ENCODE assay signal across 26 mouse cellular contexts in the genomic region with DNA sequence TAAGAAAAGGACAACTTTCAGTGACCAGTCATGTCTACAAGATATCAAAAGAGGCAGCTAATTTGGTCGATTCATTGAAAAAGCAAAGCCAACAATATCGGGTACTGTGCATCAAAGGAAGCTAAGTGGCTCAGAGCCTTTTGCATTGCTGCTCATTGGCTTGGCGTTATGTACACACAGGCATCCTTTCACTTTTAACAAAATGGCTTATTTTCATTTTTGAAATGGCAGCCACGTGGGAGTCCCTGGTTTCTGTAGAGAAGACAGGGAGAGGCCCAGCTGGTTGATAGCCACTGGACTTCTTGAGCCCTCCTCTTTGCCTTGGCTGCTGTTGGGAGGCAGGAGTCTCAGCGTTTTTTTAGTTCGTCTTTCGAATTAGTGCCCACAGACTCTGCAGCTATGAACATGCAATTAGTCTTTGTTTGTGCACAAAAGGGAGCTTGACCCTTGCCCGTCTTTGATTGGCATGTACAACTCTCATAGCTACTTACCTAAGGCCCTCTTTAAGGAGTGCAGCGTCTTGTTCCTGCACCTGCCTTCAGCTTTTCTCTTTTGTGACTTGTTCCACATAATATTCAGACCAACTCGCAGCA. TPM values are rescaled to one million over a fixed set of nuclear protein-coding genes. Genes with fewer than 3 reads are reported as not detected.
DNase-seq lines count a peak whose midpoint lies in the region; ATAC-seq and TF ChIP-seq lines count a peak whose summit lies in the region.
"Had no signal": no experiment of that assay in that cellular context is flagged by ENCODE, and none has a peak within 500 bp of the region (broad histone marks: within the 10 kb centered on the region; RNA-seq: fewer than 3 reads in every experiment).

No protein-coding gene starts in this region.

- no peaks in the 10 kb centered on the region for H3K4me1 ChIP-seq in embryonic facial prominence, embryonic 10.5 days
- H3K4me1 ChIP-seq in forebrain, embryonic 14.5 days (ENCODE audit: control insufficient read depth, insufficient read depth, low read length): no peaks in the 10 kb centered on the region
- no peaks in the 10 kb centered on the region for H3K4me1 ChIP-seq in liver, postnatal 0 days (ENCODE audit: insufficient read depth)
- H3K4me1 ChIP-seq: limb, embryonic 13.5 days; liver, embryonic 12.5 days; midbrain, embryonic 15.5 days; neural tube, embryonic 13.5 days had no signal

- no peak for TF ChIP-seq CTCF in liver, postnatal 0 days (IDR thresholded peaks at IDR 0.05; ENCODE audit: low read depth)

- no peak overlapping the region for H3K27ac ChIP-seq in embryonic facial prominence, embryonic 10.5 days (replicated peaks)
- H3K27ac ChIP-seq in forebrain, embryonic 14.5 days (ENCODE audit: low read depth, low read length): no peak overlapping the region
- no peak overlapping the region for H3K27ac ChIP-seq in liver, postnatal 0 days (ENCODE audit: low read depth)
- H3K27ac ChIP-seq: gastrocnemius, adult 2 months; hindbrain, postnatal 0 days; layer of hippocampus, adult 2 months; limb, embryonic 13.5 days; liver, embryonic 12.5 days; midbrain, embryonic 15.5 days; neural tube, embryonic 13.5 days had no signal

- intact Hi-C loops in heart, postnatal 10 days (cut with DNase I): no loop called here

- H3K9me3 ChIP-seq in embryonic facial prominence, embryonic 10.5 days: no peaks in the 10 kb centered on the region
- no peaks in the 10 kb centered on the region for H3K9me3 ChIP-seq in forebrain, embryonic 14.5 days (replicated peaks; ENCODE audit: control insufficient read depth, low read length)
- no peaks in the 10 kb centered on the region for H3K9me3 ChIP-seq in liver, postnatal 0 days (ENCODE audit: low read length)
- H3K9me3 ChIP-seq: limb, embryonic 13.5 days; liver, embryonic 12.5 days; midbrain, embryonic 15.5 days; neural tube, embryonic 13.5 days had no signal

- H3K36me3 ChIP-seq in embryonic facial prominence, embryonic 10.5 days (replicated peaks): no peaks in the 10 kb centered on the region
- no peaks in the 10 kb centered on the region for H3K36me3 ChIP-seq in forebrain, embryonic 14.5 days (ENCODE audit: control insufficient read depth, insufficient read depth, low read length)
- H3K36me3 ChIP-seq in liver, postnatal 0 days (replicated peaks; ENCODE audit: insufficient read depth, low read length): no peaks in the 10 kb centered on the region
- H3K36me3 ChIP-seq: limb, embryonic 13.5 days; liver, embryonic 12.5 days; midbrain, embryonic 15.5 days; neural tube, embryonic 13.5 days had no signal

- WGBS in embryonic facial prominence, embryonic 10.5 days: 51% methylated on average over 10 of the region's 10 CpGs
- WGBS in forebrain, embryonic 14.5 days: 34% methylated on average over 10 of the region's 10 CpGs
- WGBS in liver, postnatal 0 days (ENCODE audit: insufficient replicate concordance): 59% methylated on average over 10 of the region's 10 CpGs

- H3K9ac ChIP-seq in forebrain, embryonic 14.5 days (ENCODE audit: low read length): no peak overlapping the region
- H3K9ac ChIP-seq in liver, postnatal 0 days (replicated peaks): no peak overlapping the region
- H3K9ac ChIP-seq: limb, embryonic 13.5 days; liver, embryonic 12.5 days; lung, embryonic 14.5 days; midbrain, embryonic 15.5 days; neural tube, embryonic 13.5 days had no signal

- no peak for TF ChIP-seq EP300 in liver, postnatal 0 days (IDR thresholded peaks at IDR 0.05; ENCODE audit: low read depth)

- H3K4me2 ChIP-seq in forebrain, embryonic 14.5 days (ENCODE audit: low read length): peak overlapping the region; percentile 20; the same call in 1 of the 2 replicates
- no peak overlapping the region for H3K4me2 ChIP-seq in liver, postnatal 0 days (ENCODE audit: low read depth, low read length)
- H3K4me2 ChIP-seq: limb, embryonic 13.5 days; liver, embryonic 12.5 days; lung, embryonic 14.5 days; midbrain, embryonic 15.5 days; neural tube, embryonic 13.5 days had no signal

- H3K27me3 ChIP-seq in embryonic facial prominence, embryonic 10.5 days (replicated peaks; ENCODE audit: low read depth, poor library complexity, severe bottlenecking): no peaks in the 10 kb centered on the region
- no peaks in the 10 kb centered on the region for H3K27me3 ChIP-seq in forebrain, embryonic 14.5 days (replicated peaks; ENCODE audit: control insufficient read depth, insufficient read depth, low read length)
- no peaks in the 10 kb centered on the region for H3K27me3 ChIP-seq in liver, postnatal 0 days (ENCODE audit: insufficient read depth, low read length)
- H3K27me3 ChIP-seq: limb, embryonic 13.5 days; liver, embryonic 12.5 days; midbrain, embryonic 15.5 days; neural tube, embryonic 13.5 days had no signal

- DNase-seq in layer of hippocampus, postnatal 10 days (ENCODE audit: low spot score in 2 of 2): peak; percentile 2 to 9
- no peak for DNase-seq in layer of hippocampus, adult 9-11 months
- DNase-seq in embryonic facial prominence, embryonic 10.5 days (ENCODE audit: low spot score): peak; percentile 9
- DNase-seq in forebrain, embryonic 14.5 days (ENCODE audit: low spot score): peak; percentile 27
- no peak for DNase-seq in adrenal gland, postnatal 25 days
- no peak for DNase-seq in heart, postnatal 10 days
- DNase-seq in liver, postnatal 0 days: no peak
- DNase-seq: adrenal gland, adult 2 months; cerebellum, adult 8-10 months; cerebellum, postnatal 36 days; gastrocnemius, adult 2 months; kidney, adult 9 months; kidney, postnatal 25 days; lung, embryonic 14.5 days; right cerebral cortex, adult 18-20 months; thymus, adult 18-20 months; thymus, postnatal 36 days had no signal

- ATAC-seq in forebrain, embryonic 14.5 days: peak; percentile 54
- no peak for ATAC-seq in liver, postnatal 0 days
- ATAC-seq: hindbrain, postnatal 0 days; intestine, embryonic 16.5 days; liver, embryonic 12.5 days; midbrain, embryonic 15.5 days; Patski had no signal

- no peak overlapping the region for H3K4me3 ChIP-seq in embryonic facial prominence, embryonic 10.5 days
- H3K4me3 ChIP-seq in forebrain, embryonic 14.5 days (ENCODE audit: low read depth, low read length): no peak overlapping the region
- no peak overlapping the region for H3K4me3 ChIP-seq in liver, postnatal 0 days (ENCODE audit: low read depth, low read length)
- H3K4me3 ChIP-seq: gastrocnemius, adult 2 months; layer of hippocampus, adult 2 months; limb, embryonic 13.5 days; liver, embryonic 12.5 days; midbrain, embryonic 15.5 days; myocyte; neural tube, embryonic 13.5 days had no signal

RNA-seq across cellular contexts. Expression of a gene that starts 52.3 kb away (rescaled TPM):
- total RNA-seq in layer of hippocampus, postnatal 10 days (2021): 10 to 100 TPM; 16.0 to 16.7 TPM
- 16.6 and 16.9 TPM in 2 replicates for polyA plus RNA-seq in embryonic facial prominence, embryonic 10.5 days (2016; fragmentation: Nextera tagmentation; extraction: Ambion mirVana)
- polyA plus RNA-seq in forebrain, embryonic 14.5 days (2014; fragmentation: Nextera tagmentation; extraction: Ambion mirVana): 14.7 and 15.5 TPM in 2 replicates
- 16.2 and 16.6 TPM in 2 replicates for total RNA-seq in adrenal gland, postnatal 25 days (2021)
- 1 to 10 TPM; 9.6 to 10.0 TPM for total RNA-seq in heart, postnatal 10 days (2021)
- 3.4 and 4.6 TPM in 2 replicates for polyA plus RNA-seq in liver, postnatal 0 days (2015; fragmentation: Nextera tagmentation; extraction: Ambion mirVana)

Comparison
In these comparisons a context has a peak if more than half of its experiments do, and no peak if none do; other contexts are left out.
1. DNase-seq: peak in layer of hippocampus, postnatal 10 days (2 of 2), embryonic facial prominence, embryonic 10.5 days (single experiment) and forebrain, embryonic 14.5 days (single experiment); none in layer of hippocampus, adult 9-11 months (single experiment), adrenal gland, postnatal 25 days (single experiment), heart, postnatal 10 days (0 of 2) and liver, postnatal 0 days (single experiment).